Mouse (Mus musculus) megakaryocyte, embryonic 14.5 days (primary cell): ENCODE results near the gene Kcnn4.

ENCODE experiments used
- FLI1 ChIP-seq: IDR thresholded peaks from 2 replicates; pipeline ENCODE4 v1.6.1; 2012; ENCODE audit warnings: low read length, inconsistent platforms, mixed read lengths
- GATA1 ChIP-seq: IDR thresholded peaks from 3 replicates; pipeline ENCODE4 v1.6.1; 2012; ENCODE audit warnings: mixed read lengths, low read length, inconsistent platforms, borderline replicate concordance

DNA sequence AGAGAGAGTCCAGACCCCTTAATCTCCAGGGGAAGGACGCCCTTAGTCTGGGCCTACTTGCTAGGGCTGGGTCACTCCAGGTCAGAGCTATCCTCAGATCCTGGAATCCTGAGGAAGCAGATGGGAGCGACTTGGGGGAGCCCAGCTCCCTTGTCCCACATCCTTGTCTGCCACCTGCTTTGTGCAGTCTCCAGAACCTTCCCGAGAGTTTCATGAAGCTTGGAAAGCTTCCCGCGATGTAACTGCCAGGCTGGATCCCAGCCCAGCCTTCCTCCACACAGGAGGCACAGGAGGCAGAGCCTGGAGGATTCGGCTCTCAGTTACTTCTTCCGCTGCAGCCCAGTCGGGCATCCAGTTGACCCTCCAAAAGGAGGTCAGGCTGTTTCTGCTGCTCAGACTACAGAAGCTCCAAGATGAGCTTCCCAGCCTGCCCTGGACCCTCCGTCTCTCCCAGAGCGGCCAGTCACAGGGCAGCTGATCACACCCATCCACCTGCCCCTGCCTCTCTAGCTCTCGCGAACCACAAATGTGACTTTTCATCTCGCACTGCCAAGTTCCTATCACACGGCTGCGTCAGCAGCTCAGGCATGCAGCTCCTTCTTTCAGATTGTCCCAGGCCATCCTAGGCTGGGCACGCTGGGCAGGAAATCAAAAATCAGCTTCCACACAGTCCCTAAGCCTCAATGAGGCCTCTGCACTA is 59.5 kb downstream of the Kcnn4 start:
- TF ChIP-seq FLI1 (no peak), GATA1 (no peak)
